Mouse (Mus musculus): ENCODE results near the gene Syne3. TPM values are rescaled to one million over a fixed set of nuclear protein-coding genes. Genes with fewer than 3 reads are reported as not detected.

Syne3 gene
- total and polyA plus RNA-seq, 2 experiments from 2014 or later, result 1.8 to 5.0 TPM

DNA sequence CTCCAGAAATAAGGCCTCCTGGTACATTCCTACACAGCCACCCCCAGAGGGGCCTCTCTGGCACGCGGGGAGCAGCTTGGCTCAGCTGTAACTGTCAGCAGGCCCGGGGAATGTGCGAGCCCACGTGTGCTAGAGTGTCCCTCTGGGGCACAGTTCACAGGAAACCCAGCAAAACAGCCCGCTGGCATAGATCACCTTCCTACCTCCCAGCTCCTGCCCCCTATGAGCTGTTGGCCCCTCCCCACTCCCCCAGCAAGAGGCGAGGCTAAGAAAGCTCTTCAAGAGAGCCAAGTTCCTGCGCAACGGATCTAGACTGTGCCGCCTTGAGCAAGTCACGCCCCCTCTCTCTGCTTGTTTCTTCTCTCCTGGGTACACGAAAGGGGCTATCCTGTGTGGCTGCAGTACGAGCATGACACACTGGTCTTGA is 844 bp downstream of the Syne3 start:
- peak; percentile 80 for ATAC-seq (ENCODE audit: insufficient read depth, low read depth)
- no peaks in the 10 kb centered on the region for H3K36me3 ChIP-seq (replicated peaks; ENCODE audit: control insufficient read depth, insufficient read depth, low read length)
- H3K27ac ChIP-seq (ENCODE audit: low read depth), result peak overlapping the region; percentile 78
- no peaks in the 10 kb centered on the region for H3K27me3 ChIP-seq (ENCODE audit: control insufficient read depth, insufficient read depth, low read length)
- H3K4me3 ChIP-seq (ENCODE audit: low read depth, low read length), result peak overlapping the region; percentile 84
- DNase-seq (ENCODE audit: low spot score), result peak; percentile 78
- no peaks in the 10 kb centered on the region for H3K9me3 ChIP-seq (replicated peaks; ENCODE audit: control insufficient read depth, low read length)
- under 1% methylated on average over 13 of the region's 13 CpGs for WGBS
- H3K4me1 ChIP-seq (ENCODE audit: control insufficient read depth, insufficient read depth), result peaks cover 24% of the 10 kb centered on the region
- 0 out of 2 replicates have a peak, but pooled peaks have one; percentile 63 for TF ChIP-seq EP300 (IDR thresholded peaks at IDR 0.05; ENCODE audit: low read depth)
- TF ChIP-seq CTCF (IDR thresholded peaks at IDR 0.05; ENCODE audit: low read depth), result no peak
- H3K9ac ChIP-seq (replicated peaks; ENCODE audit: low read depth, low read length), result peak overlapping the region; percentile 61; the same call in 1 of the 2 replicates
- peak overlapping the region; percentile 77 for H3K4me2 ChIP-seq (ENCODE audit: low read depth, low read length)

DNA sequence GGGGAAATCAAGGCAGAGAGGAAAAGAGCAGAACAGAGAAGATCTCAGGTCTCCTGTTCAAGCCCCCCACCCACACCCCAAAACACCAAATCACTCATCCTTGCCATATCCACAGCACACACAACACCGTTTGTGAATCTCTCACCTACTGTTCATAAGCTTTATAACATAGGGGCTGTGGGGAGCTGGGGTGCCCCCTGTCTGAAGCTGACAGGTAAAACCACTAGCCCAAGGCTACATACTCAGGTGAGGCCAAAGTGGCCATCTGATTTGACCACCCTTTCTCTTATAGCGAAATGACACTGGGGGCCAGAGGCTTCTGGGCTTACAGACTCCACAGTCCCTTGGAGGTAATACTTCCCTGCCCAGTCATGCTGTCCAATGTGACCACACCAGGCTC is 1.5 kb downstream of the Syne3 start:
- DNase-seq (ENCODE audit: low spot score), result no peak
- no peak overlapping the region for H3K9ac ChIP-seq (replicated peaks; ENCODE audit: low read depth, low read length)
- H3K4me3 ChIP-seq (ENCODE audit: low read depth, low read length), result peak overlapping the region; percentile 84; the same call in 1 of the 2 replicates
- WGBS, result 65% methylated on average over 2 of the region's 2 CpGs
- H3K36me3 ChIP-seq (replicated peaks; ENCODE audit: control insufficient read depth, insufficient read depth, low read length), result no peaks in the 10 kb centered on the region
- 0 out of 2 replicates have a peak, but pooled peaks have one; percentile 7 for ATAC-seq (ENCODE audit: insufficient read depth, low read depth)
- peak overlapping the region; percentile 78 for H3K27ac ChIP-seq (ENCODE audit: low read depth)
- no peaks in the 10 kb centered on the region for H3K9me3 ChIP-seq (replicated peaks; ENCODE audit: control insufficient read depth, low read length)
- TF ChIP-seq EP300 (IDR thresholded peaks at IDR 0.05; ENCODE audit: low read depth), result no peak
- no peak for TF ChIP-seq CTCF (IDR thresholded peaks at IDR 0.05; ENCODE audit: low read depth)
- peak overlapping the region; percentile 77 for H3K4me2 ChIP-seq (ENCODE audit: low read depth, low read length)
- H3K4me1 ChIP-seq (ENCODE audit: control insufficient read depth, insufficient read depth), result peaks cover 29% of the 10 kb centered on the region
- no peaks in the 10 kb centered on the region for H3K27me3 ChIP-seq (ENCODE audit: control insufficient read depth, insufficient read depth, low read length)

DNA sequence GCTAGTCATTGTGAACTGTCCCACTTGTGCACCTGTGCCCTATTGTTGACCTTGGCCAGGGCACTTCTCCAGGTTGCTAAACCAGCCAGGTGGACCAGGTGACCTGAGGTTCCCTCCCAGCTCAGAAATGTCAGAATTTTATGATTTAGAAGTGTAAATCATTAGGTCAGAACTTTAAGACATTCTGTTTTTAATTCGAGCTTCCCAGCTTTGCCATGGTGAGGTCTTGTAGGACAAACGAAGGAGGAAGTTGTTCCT is 4.0 kb downstream of the Syne3 start:
- no peak overlapping the region for H3K27ac ChIP-seq (ENCODE audit: low read depth)
- ATAC-seq (ENCODE audit: insufficient read depth, low read depth), result no peak
- H3K4me1 ChIP-seq (ENCODE audit: control insufficient read depth, insufficient read depth), result peaks cover 40% of the 10 kb centered on the region
- 70% methylated on average over 2 of the region's 2 CpGs for WGBS
- DNase-seq (ENCODE audit: low spot score), result no peak
- H3K27me3 ChIP-seq (ENCODE audit: control insufficient read depth, insufficient read depth, low read length), result no peaks in the 10 kb centered on the region
- no peak overlapping the region for H3K9ac ChIP-seq (replicated peaks; ENCODE audit: low read depth, low read length)
- no peaks in the 10 kb centered on the region for H3K36me3 ChIP-seq (replicated peaks; ENCODE audit: control insufficient read depth, insufficient read depth, low read length)
- TF ChIP-seq EP300 (IDR thresholded peaks at IDR 0.05; ENCODE audit: low read depth) (no peak), CTCF (IDR thresholded peaks at IDR 0.05; ENCODE audit: low read depth) (no peak)
- no peak overlapping the region for H3K4me2 ChIP-seq (ENCODE audit: low read depth, low read length)
- no peaks in the 10 kb centered on the region for H3K9me3 ChIP-seq (replicated peaks; ENCODE audit: control insufficient read depth, low read length)
- H3K4me3 ChIP-seq (ENCODE audit: low read depth, low read length), result no peak overlapping the region

DNA sequence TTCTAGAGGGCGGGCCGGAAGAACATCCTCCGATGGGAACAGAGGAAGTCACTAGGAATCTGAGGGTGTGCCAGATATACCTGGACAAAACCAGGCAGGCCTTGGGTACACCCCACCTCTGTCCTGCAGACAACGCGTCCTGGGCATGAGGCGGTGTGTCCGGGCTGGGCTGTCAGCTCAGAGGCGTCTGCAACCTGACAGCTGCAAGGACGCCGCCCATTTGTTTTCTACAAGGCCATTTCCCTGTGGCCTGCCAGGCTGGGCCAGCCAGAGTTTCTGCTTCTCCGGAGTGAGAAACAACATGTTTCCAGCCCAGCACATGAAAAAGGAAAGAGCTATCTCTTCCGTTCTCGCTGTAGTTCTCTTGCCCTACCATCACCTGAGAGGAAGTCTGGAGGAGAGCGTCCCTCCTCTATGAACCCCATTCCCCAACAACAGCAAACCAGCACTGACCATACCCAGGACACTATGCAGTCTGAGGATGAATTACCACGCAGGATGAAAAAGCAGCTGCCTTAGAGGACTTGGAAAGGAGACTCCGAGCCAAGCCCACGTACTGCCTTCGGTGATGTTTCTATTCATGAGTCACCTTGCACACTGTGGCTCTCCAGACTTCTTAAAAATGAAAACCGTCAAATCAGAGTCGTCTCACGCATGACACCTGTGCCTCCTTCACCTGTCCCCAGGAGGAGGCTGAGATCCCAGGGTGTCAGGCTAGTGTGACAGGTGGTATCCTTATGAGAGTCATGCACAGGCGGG is 4.5 kb downstream of the Syne3 start:
- Histone ChIP-seq H3K9ac (replicated peaks; ENCODE audit: low read depth, low read length) (no peak overlapping the region), H3K4me1 (ENCODE audit: control insufficient read depth, insufficient read depth) (peaks cover 40% of the 10 kb centered on the region), H3K27me3 (ENCODE audit: control insufficient read depth, insufficient read depth, low read length) (no peaks in the 10 kb centered on the region), H3K4me2 (ENCODE audit: low read depth, low read length) (no peak overlapping the region), H3K27ac (ENCODE audit: low read depth) (0 out of 2 replicates have a peak overlapping the region, but pooled peaks have one; percentile 4), H3K36me3 (replicated peaks; ENCODE audit: control insufficient read depth, insufficient read depth, low read length) (no peaks in the 10 kb centered on the region), H3K9me3 (replicated peaks; ENCODE audit: control insufficient read depth, low read length) (no peaks in the 10 kb centered on the region), H3K4me3 (ENCODE audit: low read depth, low read length) (no peak overlapping the region)
- WGBS, result 69% methylated on average over 22 of the region's 22 CpGs
- TF ChIP-seq EP300 (IDR thresholded peaks at IDR 0.05; ENCODE audit: low read depth), result no peak
- no peak for TF ChIP-seq CTCF (IDR thresholded peaks at IDR 0.05; ENCODE audit: low read depth)
- DNase-seq (ENCODE audit: low spot score) (no peak), ATAC-seq (ENCODE audit: insufficient read depth, low read depth) (no peak)

DNA sequence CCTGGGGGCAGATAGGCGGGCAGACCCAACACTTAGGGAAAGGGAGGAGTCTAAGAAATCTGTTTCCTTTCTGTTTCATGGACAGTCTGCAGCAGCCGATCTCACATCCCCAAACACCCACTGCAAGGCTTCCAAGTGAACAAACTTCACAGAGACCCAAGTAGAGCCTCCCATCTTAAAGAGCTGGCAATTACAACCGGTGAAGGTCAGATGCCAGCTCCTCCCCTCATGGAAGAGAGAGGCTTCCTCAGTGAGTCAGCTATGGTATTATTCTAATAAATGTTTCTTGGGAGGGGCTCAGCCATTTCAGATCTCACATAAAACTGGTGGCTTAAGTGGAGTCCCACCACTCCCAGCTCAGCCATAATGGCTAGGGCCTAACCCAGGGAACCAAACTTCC is 5.9 kb downstream of the Syne3 start:
- no peaks in the 10 kb centered on the region for H3K27me3 ChIP-seq (ENCODE audit: control insufficient read depth, insufficient read depth, low read length)
- 64% methylated on average over 3 of the region's 3 CpGs for WGBS
- H3K27ac ChIP-seq (ENCODE audit: low read depth), result no peak overlapping the region
- TF ChIP-seq EP300 (IDR thresholded peaks at IDR 0.05; ENCODE audit: low read depth) (no peak), CTCF (IDR thresholded peaks at IDR 0.05; ENCODE audit: low read depth) (no peak)
- DNase-seq (ENCODE audit: low spot score), result no peak
- no peak overlapping the region for H3K4me2 ChIP-seq (ENCODE audit: low read depth, low read length)
- no peaks in the 10 kb centered on the region for H3K36me3 ChIP-seq (replicated peaks; ENCODE audit: control insufficient read depth, insufficient read depth, low read length)
- no peaks in the 10 kb centered on the region for H3K9me3 ChIP-seq (replicated peaks; ENCODE audit: control insufficient read depth, low read length)
- H3K4me1 ChIP-seq (ENCODE audit: control insufficient read depth, insufficient read depth), result peaks cover 31% of the 10 kb centered on the region
- ATAC-seq (ENCODE audit: insufficient read depth, low read depth), result no peak
- no peak overlapping the region for H3K9ac ChIP-seq (replicated peaks; ENCODE audit: low read depth, low read length)
- H3K4me3 ChIP-seq (ENCODE audit: low read depth, low read length), result no peak overlapping the region

DNA sequence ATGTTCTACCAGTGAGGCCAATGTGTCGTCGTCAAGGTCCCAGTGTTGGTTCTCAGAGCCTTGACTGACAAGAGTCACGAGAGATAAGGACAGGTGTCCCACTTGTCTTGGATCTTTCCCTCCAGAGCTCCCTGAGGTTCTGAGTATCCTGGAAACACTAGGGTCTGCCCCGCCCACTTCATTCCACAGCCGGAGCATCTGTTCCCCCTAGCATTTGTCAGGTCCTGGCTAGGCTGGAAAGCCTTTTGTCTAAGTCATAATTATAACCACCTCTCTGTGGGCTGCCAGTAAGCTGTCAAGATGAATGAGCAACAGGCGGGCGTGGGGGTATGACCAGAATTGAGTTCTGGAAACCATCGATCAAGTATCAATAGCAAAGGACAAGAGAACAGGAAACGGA is 6.5 kb downstream of the Syne3 start:
- no peaks in the 10 kb centered on the region for H3K9me3 ChIP-seq (replicated peaks; ENCODE audit: control insufficient read depth, low read length)
- no peak overlapping the region for H3K4me2 ChIP-seq (ENCODE audit: low read depth, low read length)
- no peak overlapping the region for H3K4me3 ChIP-seq (ENCODE audit: low read depth, low read length)
- H3K27ac ChIP-seq (ENCODE audit: low read depth), result no peak overlapping the region
- peaks cover 25% of the 10 kb centered on the region for H3K4me1 ChIP-seq (ENCODE audit: control insufficient read depth, insufficient read depth)
- no peak overlapping the region for H3K9ac ChIP-seq (replicated peaks; ENCODE audit: low read depth, low read length)
- DNase-seq (ENCODE audit: low spot score) (no peak), ATAC-seq (ENCODE audit: insufficient read depth, low read depth) (no peak)
- TF ChIP-seq EP300 (IDR thresholded peaks at IDR 0.05; ENCODE audit: low read depth), result no peak
- no peak for TF ChIP-seq CTCF (IDR thresholded peaks at IDR 0.05; ENCODE audit: low read depth)
- H3K27me3 ChIP-seq (ENCODE audit: control insufficient read depth, insufficient read depth, low read length), result no peaks in the 10 kb centered on the region
- WGBS, result 53% methylated on average over 9 of the region's 9 CpGs
- no peaks in the 10 kb centered on the region for H3K36me3 ChIP-seq (replicated peaks; ENCODE audit: control insufficient read depth, insufficient read depth, low read length)

All from heart, postnatal 0 days (tissue).